Mouse (Mus musculus): Measurements from ENCODE around the gene Ppp1r14b.
"Not testable (repeated sequence)": the region's sequence is repeated elsewhere in the genome, so short reads cannot be mapped to it uniquely, and the experiment has no call there.

Ppp1r14b gene

GRCm38 (mm10) chr19:6975537-6976521 is 1.1 kb downstream of the Ppp1r14b start, which contains the start of gene Plcb3:
Gene Plcb3 (minus strand): TSS chr19:6976470.
- peak; percentile 89 for DNase-seq (ENCODE audit: low spot score)

- no peak for DNase-seq (ENCODE audit: low spot score)
These were observed 3.2 kb downstream of the Ppp1r14b start for GRCm38 (mm10) chr19:6977759-6978638.

- no peak for DNase-seq (ENCODE audit: low spot score)
These were observed 3.8 kb downstream of the Ppp1r14b start for GRCm38 (mm10) chr19:6978639-6978974.

GRCm38 (mm10) chr19:6979001-6979479 is 4.3 kb downstream of the Ppp1r14b start:
- DNase-seq (ENCODE audit: low spot score): peak; percentile 84

GRCm38 (mm10) chr19:6979486-6980380 is 5.0 kb downstream of the Ppp1r14b start:
- DNase-seq (ENCODE audit: low spot score): peak; percentile 100

GRCm38 (mm10) chr19:6980381-6981093 is 5.8 kb downstream of the Ppp1r14b start, which contains the start of gene Fkbp2:
Gene Fkbp2 (minus strand): TSS chr19:6980501.
- DNase-seq (ENCODE audit: low spot score): peak; percentile 100

GRCm38 (mm10) chr19:6981465-6981864 is 6.7 kb downstream of the Ppp1r14b start:
- DNase-seq (ENCODE audit: low spot score): no peak

- DNase-seq (ENCODE audit: low spot score): no peak
These were observed 8.9 kb downstream of the Ppp1r14b start for GRCm38 (mm10) chr19:6983621-6984020.

- no peak for DNase-seq (ENCODE audit: low spot score)
These were observed 10.5 kb downstream of the Ppp1r14b start for GRCm38 (mm10) chr19:6985300-6985699.

- no peak for DNase-seq (ENCODE audit: low spot score)
These were observed 11.4 kb downstream of the Ppp1r14b start for GRCm38 (mm10) chr19:6985951-6986708.

- peak; percentile 72 for DNase-seq (ENCODE audit: low spot score)
These were observed 12.5 kb downstream of the Ppp1r14b start, which contains the start of gene Vegfb for GRCm38 (mm10) chr19:6987061-6987903. Gene Vegfb (minus strand): TSS chr19:6987651.

- peak; percentile 56 for DNase-seq (ENCODE audit: low spot score)
These were observed 13.1 kb downstream of the Ppp1r14b start for GRCm38 (mm10) chr19:6987904-6988285.

- DNase-seq (ENCODE audit: low spot score): peak; percentile 79
These were observed 14.5 kb downstream of the Ppp1r14b start for GRCm38 (mm10) chr19:6989251-6989650.

GRCm38 (mm10) chr19:6990712-6991111 is 15.9 kb downstream of the Ppp1r14b start:
- DNase-seq (ENCODE audit: low spot score): no peak

GRCm38 (mm10) chr19:6991166-6991565 is 16.4 kb downstream of the Ppp1r14b start:
- DNase-seq (ENCODE audit: low spot score): not testable (repeated sequence)

GRCm38 (mm10) chr19:6992011-6992858 is 17.5 kb downstream of the Ppp1r14b start, which contains the start of gene Dnajc4:
Gene Dnajc4 (minus strand): TSS chr19:6992572.
- peak; percentile 97 for DNase-seq (ENCODE audit: low spot score)

GRCm38 (mm10) chr19:6993011-6993770 is 18.4 kb downstream of the Ppp1r14b start:
- DNase-seq (ENCODE audit: low spot score): no peak

Measured in adipocyte (in vitro differentiated cells).